Mouse (Mus musculus): Measurements from ENCODE around the gene Atg9b. TPM values are rescaled to one million over a fixed set of nuclear protein-coding genes. Genes with fewer than 3 reads are reported as not detected.
"Not testable (repeated sequence)": the region's sequence is repeated elsewhere in the genome, so short reads cannot be mapped to it uniquely, and the experiment has no call there.

Gene Atg9b
- total RNA-seq, 2 experiments from 2014 or later = 2.3 to 3.0 TPM

GRCm38 (mm10) chr5:24408651-24409050, 16.7 kb upstream of the Atg9b start:
- intact Hi-C loops (cut with DNase I) = no loop called here
- DNase-seq (ENCODE audit: low spot score in 2 of 2) = no peak

GRCm38 (mm10) chr5:24405389-24405876, 13.5 kb upstream of the Atg9b start:
- intact Hi-C loops (cut with DNase I) = no loop called here
- DNase-seq (ENCODE audit: low spot score in 2 of 2) = no peak

GRCm38 (mm10) chr5:24404594-24405360, 12.8 kb upstream of the Atg9b start:
- peak in 1 of 2 experiments; percentile 53 for DNase-seq (ENCODE audit: low spot score in 2 of 2)
- intact Hi-C loops (cut with DNase I) = no loop called here

GRCm38 (mm10) chr5:24401969-24402368, 10.0 kb upstream of the Atg9b start:
- DNase-seq (ENCODE audit: low spot score in 2 of 2) = no peak
- intact Hi-C loops (cut with DNase I) = no loop called here

GRCm38 (mm10) chr5:24400911-24401605, 9.1 kb upstream of the Atg9b start:
- intact Hi-C loops (cut with DNase I) = no loop called here
- no peak for DNase-seq (ENCODE audit: low spot score in 2 of 2)

- no peak for DNase-seq (ENCODE audit: low spot score in 2 of 2)
- intact Hi-C loops (cut with DNase I) = no loop called here
Measured at GRCm38 (mm10) chr5:24400362-24400761, 8.4 kb upstream of the Atg9b start.

GRCm38 (mm10) chr5:24399686-24400085, 7.7 kb upstream of the Atg9b start:
- DNase-seq (ENCODE audit: low spot score in 2 of 2) = peak in 1 of 2 experiments; percentile 39
- intact Hi-C loops (cut with DNase I) = loop anchor here (5.0 kb wide), 1 partner anchor 73 kb away; no protein-coding TSS in a partner anchor

- intact Hi-C loops (cut with DNase I) = loop anchor here (5.0 kb wide), 1 partner anchor 76 kb away; no protein-coding TSS in a partner anchor
- DNase-seq (ENCODE audit: low spot score in 2 of 2) = not testable (repeated sequence)
Measured at GRCm38 (mm10) chr5:24396254-24396653, 4.3 kb upstream of the Atg9b start.

- DNase-seq (ENCODE audit: low spot score in 2 of 2) = peak; percentile 96 to 99
- intact Hi-C loops (cut with DNase I) = loop anchor here (5.0 kb wide), 1 partner anchor 227 kb away; no protein-coding TSS in a partner anchor
Measured at GRCm38 (mm10) chr5:24394165-24394894, 2.4 kb upstream of the Atg9b start.

- intact Hi-C loops (cut with DNase I) = loop anchor here (5.0 kb wide), 1 partner anchor 226 kb away; no protein-coding TSS in a partner anchor
- peak; percentile 87 to 94 for DNase-seq (ENCODE audit: low spot score in 2 of 2)
Measured at GRCm38 (mm10) chr5:24393392-24393997, 1.6 kb upstream of the Atg9b start, which contains the start of gene Abcb8. Abcb8 (plus strand) TSS chr5:24393663.

GRCm38 (mm10) chr5:24392724-24393123, 781 bp upstream of the Atg9b start:
- DNase-seq (ENCODE audit: low spot score in 2 of 2) = no peak
- intact Hi-C loops (cut with DNase I) = loop anchor here (5.0 kb wide), 1 partner anchor 225 kb away; no protein-coding TSS in a partner anchor

- no peak for DNase-seq (ENCODE audit: low spot score in 2 of 2)
- intact Hi-C loops (cut with DNase I) = loop anchor here (5.0 kb wide), 2 partner anchors 37 to 222 kb away; partner anchors contain the start of gene Kcnh2
Measured at GRCm38 (mm10) chr5:24389658-24390020, 2.3 kb downstream of the Atg9b start.

GRCm38 (mm10) chr5:24389011-24389657, 2.8 kb downstream of the Atg9b start:
- intact Hi-C loops (cut with DNase I) = loop anchor here (5.0 kb wide), 1 partner anchor 37 kb away; the partner anchor contains the start of gene Kcnh2
- no peak for DNase-seq (ENCODE audit: low spot score in 2 of 2)

GRCm38 (mm10) chr5:24388246-24388915, 3.6 kb downstream of the Atg9b start:
- intact Hi-C loops (cut with DNase I) = loop anchor here (5.0 kb wide), 1 partner anchor 36 kb away; the partner anchor contains the start of gene Kcnh2
- no peak for DNase-seq (ENCODE audit: low spot score in 2 of 2)

- peak; percentile 71 to 82 for DNase-seq (ENCODE audit: low spot score in 2 of 2)
- intact Hi-C loops (cut with DNase I) = loop anchor here (5.0 kb wide), 1 partner anchor 35 kb away; the partner anchor contains the start of gene Kcnh2
Measured at GRCm38 (mm10) chr5:24387264-24388241, 4.4 kb downstream of the Atg9b start.

- intact Hi-C loops (cut with DNase I) = loop anchor here (5.0 kb wide), 1 partner anchor 34 kb away; the partner anchor contains the start of gene Kcnh2
- DNase-seq (ENCODE audit: low spot score in 2 of 2) = no peak
Measured at GRCm38 (mm10) chr5:24385887-24386550, 5.9 kb downstream of the Atg9b start.
